In the genomic region with DNA sequence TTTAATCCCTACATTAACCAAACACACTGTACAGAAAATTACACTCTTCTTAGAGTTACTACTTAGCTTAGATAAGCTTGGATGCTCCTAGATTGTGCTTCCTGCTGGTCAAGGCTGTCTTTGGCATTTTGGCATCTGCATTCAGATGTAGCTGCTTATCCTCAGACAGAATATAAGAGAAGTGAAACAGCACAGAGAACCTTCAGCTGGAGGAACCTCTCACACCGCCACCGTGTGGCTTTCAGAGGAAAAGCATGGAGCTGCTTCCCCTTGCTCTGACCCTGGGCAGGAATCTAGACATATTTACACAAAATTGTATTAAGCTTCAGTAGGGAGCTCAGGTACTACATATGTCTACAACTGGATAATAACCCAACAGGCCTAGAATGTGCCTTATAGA, we compare ENCODE assay signal across 8 mouse cellular contexts. TPM values are rescaled to one million over a fixed set of nuclear protein-coding genes. Genes with fewer than 3 reads are reported as not detected.
DNase-seq lines count a peak whose midpoint lies in the region; TF ChIP-seq lines count a peak whose summit lies in the region.

No protein-coding gene starts in this region.

- no peak overlapping the region for H3K4me3 ChIP-seq in spleen, adult 2 months (ENCODE audit: extremely low read depth, insufficient read depth, insufficient read length)

- no peaks in the 10 kb centered on the region for H3K4me1 ChIP-seq in spleen, adult 2 months (ENCODE audit: control insufficient read depth, insufficient read depth, insufficient read length)

- peak; percentile 42; the same call in 1 of the 2 replicates for TF ChIP-seq CTCF in spleen, adult 2 months (IDR thresholded peaks at IDR 0.05; ENCODE audit: extremely low read depth, insufficient read depth, insufficient read length, insufficient replicate concordance)

- WGBS in spleen, adult 2 months: 0% methylated on average over 2 of the region's 2 CpGs

- no peaks in the 10 kb centered on the region for H3K36me3 ChIP-seq in spleen, adult 2 months (ENCODE audit: control insufficient read depth, insufficient read depth, low read length)

- no peaks in the 10 kb centered on the region for H3K27me3 ChIP-seq in spleen, adult 2 months (ENCODE audit: control insufficient read depth, insufficient read depth, low read length)

- TF ChIP-seq POLR2A in spleen, adult 2 months (IDR thresholded peaks at IDR 0.05; ENCODE audit: low read depth, low read length): no peak

- no peak overlapping the region for H3K27ac ChIP-seq in spleen, adult 2 months (ENCODE audit: insufficient read depth, low read length)

- DNase-seq in gastrocnemius, adult 18-20 months (ENCODE audit: low spot score): peak; percentile 3
- DNase-seq in gastrocnemius, adult 8-10 months (ENCODE audit: low spot score in 2 of 2): no peak
- peak in 1 of 2 experiments; percentile 8 for DNase-seq in spleen, adult 2 months (ENCODE audit: low read depth in 1 of 2, low spot score in 2 of 2)
- no peak for DNase-seq in spleen, adult 12 weeks (ENCODE audit: low spot score)
- peak; percentile 66 to 70 for DNase-seq in cerebellum, postnatal 10 days
- DNase-seq in kidney, postnatal 36 days: peak; percentile 16 to 68
- DNase-seq in lung, postnatal 36 days: peak; percentile 30
- DNase-seq in testis, postnatal 10 days (ENCODE audit: low spot score): peak; percentile 65

RNA-seq across cellular contexts. Expression of a gene that starts 2.6 kb away (rescaled TPM):
- total RNA-seq in gastrocnemius, adult 18-20 months (2021): not detected
- total RNA-seq in gastrocnemius, adult 8-10 months (2022): not detected
- polyA plus RNA-seq in spleen, adult 2 months (2012; rRNA removed): not detected in 2 replicates

RNA-seq across cellular contexts. Expression of a gene that starts 14.6 kb away (rescaled TPM):
- total RNA-seq in gastrocnemius, adult 18-20 months (2021): not detected
- total RNA-seq in gastrocnemius, adult 8-10 months (2022): not detected
- not detected in 2 replicates for polyA plus RNA-seq in spleen, adult 2 months (2012; rRNA removed)

RNA-seq across cellular contexts. Expression of a gene that starts 18.6 kb away (rescaled TPM):
- total RNA-seq in gastrocnemius, adult 18-20 months (2021): not detected
- total RNA-seq in gastrocnemius, adult 8-10 months (2022): not detected
- polyA plus RNA-seq in spleen, adult 2 months (2012; rRNA removed): not detected in 2 replicates

RNA-seq across cellular contexts. Expression of a gene that starts 25.7 kb away (rescaled TPM):
- not detected for total RNA-seq in gastrocnemius, adult 18-20 months (2021)
- total RNA-seq in gastrocnemius, adult 8-10 months (2022): not detected
- polyA plus RNA-seq in spleen, adult 2 months (2012; rRNA removed): not detected in 2 replicates

RNA-seq across cellular contexts. Expression of a gene that starts 41.4 kb away (rescaled TPM):
- not detected for total RNA-seq in gastrocnemius, adult 18-20 months (2021)
- not detected for total RNA-seq in gastrocnemius, adult 8-10 months (2022)
- not detected in 2 replicates for polyA plus RNA-seq in spleen, adult 2 months (2012; rRNA removed)

Comparison
In these comparisons a context has a peak if more than half of its experiments do, and no peak if none do; other contexts are left out.
1. DNase-seq: peak in gastrocnemius, adult 18-20 months (single experiment), cerebellum, postnatal 10 days (2 of 2), kidney, postnatal 36 days (2 of 2), lung, postnatal 36 days (single experiment) and testis, postnatal 10 days (single experiment); none in gastrocnemius, adult 8-10 months (0 of 2) and spleen, adult 12 weeks (single experiment).